8 mouse cellular contexts compared by ENCODE assay signal in the genomic region with DNA sequence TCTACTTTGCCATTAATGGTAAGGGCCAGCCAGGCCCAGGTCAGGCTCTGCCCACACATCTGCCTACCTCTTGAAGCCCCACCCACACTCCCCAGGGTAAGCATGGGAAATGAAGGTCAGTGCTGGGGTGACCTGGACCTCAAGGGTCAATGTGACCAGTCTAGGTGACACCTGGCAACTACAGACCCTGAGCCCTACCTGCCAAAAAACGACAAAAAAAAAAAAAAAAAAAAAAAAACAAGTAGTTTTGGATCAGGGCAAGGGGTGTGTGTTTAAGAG. TPM values are rescaled to one million over a fixed set of nuclear protein-coding genes. Genes with fewer than 3 reads are reported as not detected.
DNase-seq lines count a peak whose midpoint lies in the region; ATAC-seq and TF ChIP-seq lines count a peak whose summit lies in the region.
"Had no signal": no experiment of that assay in that cellular context is flagged by ENCODE, and none has a peak within 500 bp of the region (broad histone marks: within the 10 kb centered on the region; RNA-seq: fewer than 3 reads in every experiment).

No protein-coding gene starts in this region.

- H3K36me3 ChIP-seq in hindbrain, embryonic 11.5 days (ENCODE audit: control insufficient read depth, insufficient read depth, low read length): peaks cover 7% of the 10 kb centered on the region; the same call in 1 of the 2 replicates
- peaks cover 8% of the 10 kb centered on the region; the same call in 1 of the 2 replicates for H3K36me3 ChIP-seq in hindbrain, embryonic 16.5 days (ENCODE audit: control insufficient read depth, insufficient read depth, low read length)
- H3K36me3 ChIP-seq in intestine, postnatal 0 days (ENCODE audit: control insufficient read depth, insufficient read depth): peaks cover 33% of the 10 kb centered on the region
- no peaks in the 10 kb centered on the region for H3K36me3 ChIP-seq in liver, embryonic 16.5 days (ENCODE audit: control insufficient read depth, insufficient read depth)

- peak overlapping the region; percentile 78 for H3K27ac ChIP-seq in hindbrain, embryonic 11.5 days (ENCODE audit: low read depth, low read length)
- H3K27ac ChIP-seq in hindbrain, embryonic 16.5 days (ENCODE audit: low read depth, low read length): no peak overlapping the region
- H3K27ac ChIP-seq in bone marrow macrophage, adult 2 months (ENCODE audit: insufficient read depth, low read depth, low read length): peak overlapping the region; percentile 97
- H3K27ac ChIP-seq in intestine, postnatal 0 days (ENCODE audit: low read depth, low read length): 0 out of 2 replicates have a peak overlapping the region, but pooled peaks have one; percentile 41
- no peak overlapping the region for H3K27ac ChIP-seq in liver, embryonic 16.5 days (ENCODE audit: low read length)

- no peak overlapping the region for H3K4me2 ChIP-seq in hindbrain, embryonic 11.5 days (replicated peaks; ENCODE audit: low read depth, low read length)
- no peak overlapping the region for H3K4me2 ChIP-seq in hindbrain, embryonic 16.5 days (ENCODE audit: low read length)
- H3K4me2 ChIP-seq in intestine, postnatal 0 days (replicated peaks; ENCODE audit: low read depth): no peak overlapping the region
- no peak overlapping the region for H3K4me2 ChIP-seq in liver, embryonic 16.5 days (ENCODE audit: low read depth, low read length)
- H3K4me2 ChIP-seq: forebrain, embryonic 15.5 days had no signal

- no peak overlapping the region for H3K9ac ChIP-seq in hindbrain, embryonic 11.5 days (ENCODE audit: low read depth, low read length)
- no peak overlapping the region for H3K9ac ChIP-seq in hindbrain, embryonic 16.5 days (ENCODE audit: low read depth, low read length)
- H3K9ac ChIP-seq in intestine, postnatal 0 days (ENCODE audit: low read depth, low read length): no peak overlapping the region
- H3K9ac ChIP-seq in liver, embryonic 16.5 days (ENCODE audit: low read depth, low read length): no peak overlapping the region
- H3K9ac ChIP-seq: forebrain, embryonic 15.5 days had no signal

- DNase-seq in hindbrain, embryonic 11.5 days (ENCODE audit: low spot score): no peak
- no peak for DNase-seq in adrenal gland, postnatal 4 days (ENCODE audit: low spot score in 2 of 2)
- DNase-seq in right cerebral cortex, postnatal 36 days (ENCODE audit: low spot score in 2 of 2): no peak

- ATAC-seq in hindbrain, embryonic 11.5 days (ENCODE audit: low FRiP score): no peak
- no peak for ATAC-seq in hindbrain, embryonic 16.5 days
- no peak for ATAC-seq in intestine, postnatal 0 days
- peak; percentile 50 for ATAC-seq in liver, embryonic 16.5 days (ENCODE audit: low read depth)
- ATAC-seq: forebrain, embryonic 15.5 days had no signal

- no peaks in the 10 kb centered on the region for H3K9me3 ChIP-seq in hindbrain, embryonic 11.5 days (ENCODE audit: control insufficient read depth, low read length)
- no peaks in the 10 kb centered on the region for H3K9me3 ChIP-seq in hindbrain, embryonic 16.5 days (ENCODE audit: control insufficient read depth, low read length)
- no peaks in the 10 kb centered on the region for H3K9me3 ChIP-seq in intestine, postnatal 0 days (ENCODE audit: control insufficient read depth)
- H3K9me3 ChIP-seq in liver, embryonic 16.5 days (replicated peaks; ENCODE audit: control insufficient read depth, low read length): no peaks in the 10 kb centered on the region
- H3K9me3 ChIP-seq: forebrain, embryonic 15.5 days had no signal

- 10% methylated on average over 1 of the region's 1 CpGs for WGBS in hindbrain, embryonic 11.5 days
- 30% methylated on average over 1 of the region's 1 CpGs for WGBS in hindbrain, embryonic 16.5 days
- 29% methylated on average over 1 of the region's 1 CpGs for WGBS in intestine, postnatal 0 days
- WGBS in liver, embryonic 16.5 days (ENCODE audit: insufficient replicate concordance): 19% methylated on average over 1 of the region's 1 CpGs

- H3K4me1 ChIP-seq in hindbrain, embryonic 11.5 days (replicated peaks; ENCODE audit: control insufficient read depth, insufficient read depth, low read length): peaks cover 11% of the 10 kb centered on the region; the same call in 1 of the 2 replicates
- H3K4me1 ChIP-seq in hindbrain, embryonic 16.5 days (ENCODE audit: control insufficient read depth, insufficient read depth, low read depth, low read length): peaks cover 13% of the 10 kb centered on the region
- H3K4me1 ChIP-seq in bone marrow macrophage, adult 2 months (ENCODE audit: control insufficient read depth, insufficient read depth, low read length): peaks cover 67% of the 10 kb centered on the region
- H3K4me1 ChIP-seq in intestine, postnatal 0 days (replicated peaks; ENCODE audit: control insufficient read depth, insufficient read depth, low read length): peaks cover 19% of the 10 kb centered on the region; the same call in 1 of the 2 replicates
- H3K4me1 ChIP-seq in liver, embryonic 16.5 days (ENCODE audit: control insufficient read depth, low read depth, low read length): peaks cover 30% of the 10 kb centered on the region

- no peaks in the 10 kb centered on the region for H3K27me3 ChIP-seq in hindbrain, embryonic 11.5 days (ENCODE audit: control insufficient read depth, insufficient read depth, low read length)
- H3K27me3 ChIP-seq in hindbrain, embryonic 16.5 days (replicated peaks; ENCODE audit: control insufficient read depth, insufficient read depth, low read length): no peaks in the 10 kb centered on the region
- H3K27me3 ChIP-seq in intestine, postnatal 0 days (replicated peaks; ENCODE audit: control insufficient read depth, insufficient read depth, low read length): no peaks in the 10 kb centered on the region
- no peaks in the 10 kb centered on the region for H3K27me3 ChIP-seq in liver, embryonic 16.5 days (ENCODE audit: control insufficient read depth, insufficient read depth, low read depth, low read length)
- H3K27me3 ChIP-seq: forebrain, embryonic 15.5 days had no signal

- TF ChIP-seq CTCF in bone marrow macrophage, adult 2 months (IDR thresholded peaks at IDR 0.05; ENCODE audit: low read depth, low read length): no peak
- no peak for TF ChIP-seq CTCF in intestine, postnatal 0 days (IDR thresholded peaks at IDR 0.05; ENCODE audit: low read depth)

- TF ChIP-seq POLR2A in bone marrow macrophage, adult 2 months (IDR thresholded peaks at IDR 0.05; ENCODE audit: borderline replicate concordance, low read depth, low read length): no peak

- H3K4me3 ChIP-seq in hindbrain, embryonic 11.5 days (ENCODE audit: low read depth, low read length): no peak overlapping the region
- H3K4me3 ChIP-seq in hindbrain, embryonic 16.5 days (ENCODE audit: low read length): no peak overlapping the region
- no peak overlapping the region for H3K4me3 ChIP-seq in bone marrow macrophage, adult 2 months (ENCODE audit: insufficient read depth, low read length)
- H3K4me3 ChIP-seq in intestine, postnatal 0 days (ENCODE audit: low read depth, low read length): no peak overlapping the region
- no peak overlapping the region for H3K4me3 ChIP-seq in liver, embryonic 16.5 days (ENCODE audit: low read depth, low read length)
- H3K4me3 ChIP-seq: forebrain, embryonic 15.5 days had no signal

RNA-seq across cellular contexts. Expression of gene Pgpep1, which starts 12.1 kb away (rescaled TPM):
- polyA plus RNA-seq in hindbrain, embryonic 11.5 days (2014; fragmentation: Nextera tagmentation; extraction: Ambion mirVana): 170 TPM in 2 replicates
- 78.3 and 87.6 TPM in 2 replicates for polyA plus RNA-seq in hindbrain, embryonic 16.5 days (2015; fragmentation: Nextera tagmentation; extraction: Ambion mirVana)
- 33.0 and 35.2 TPM in 2 replicates for polyA plus RNA-seq in bone marrow macrophage, adult 2 months (2012; ENCODE audit: insufficient read depth, insufficient read length, missing spikeins)
- 79.0 and 92.1 TPM in 2 replicates for polyA plus RNA-seq in intestine, postnatal 0 days (2015; fragmentation: Nextera tagmentation; extraction: Ambion mirVana)
- polyA plus RNA-seq in liver, embryonic 16.5 days (2015; fragmentation: Nextera tagmentation; extraction: Ambion mirVana): 18.9 and 20.5 TPM in 2 replicates
- total RNA-seq in adrenal gland, postnatal 4 days (2021): 10 to 100 TPM; 62.1 to 76.0 TPM

RNA-seq across cellular contexts. Expression of gene Gdf15, which starts 15.8 kb away (rescaled TPM):
- polyA plus RNA-seq in hindbrain, embryonic 11.5 days (2014; fragmentation: Nextera tagmentation; extraction: Ambion mirVana): not detected in 2 replicates
- polyA plus RNA-seq in hindbrain, embryonic 16.5 days (2015; fragmentation: Nextera tagmentation; extraction: Ambion mirVana): 0.11 and 0.48 TPM in 2 replicates
- polyA plus RNA-seq in bone marrow macrophage, adult 2 months (2012; ENCODE audit: insufficient read depth, insufficient read length, missing spikeins): 3.3 and 4.9 TPM in 2 replicates
- 1.7 and 1.9 TPM in 2 replicates for polyA plus RNA-seq in intestine, postnatal 0 days (2015; fragmentation: Nextera tagmentation; extraction: Ambion mirVana)
- polyA plus RNA-seq in liver, embryonic 16.5 days (2015; fragmentation: Nextera tagmentation; extraction: Ambion mirVana): 2.7 and 3.1 TPM in 2 replicates
- 1 to 10 TPM in 1 of 2 experiments, under 1 TPM in 1; 0.59 to 1.8 TPM for total RNA-seq in adrenal gland, postnatal 4 days (2021)
- polyA plus RNA-seq: forebrain, embryonic 15.5 days had no signal

RNA-seq across cellular contexts. Expression of gene Lsm4, which starts 24.9 kb away (rescaled TPM):
- polyA plus RNA-seq in hindbrain, embryonic 11.5 days (2014; fragmentation: Nextera tagmentation; extraction: Ambion mirVana): 282 and 299 TPM in 2 replicates
- 168 and 169 TPM in 2 replicates for polyA plus RNA-seq in hindbrain, embryonic 16.5 days (2015; fragmentation: Nextera tagmentation; extraction: Ambion mirVana)
- polyA plus RNA-seq in bone marrow macrophage, adult 2 months (2012; ENCODE audit: insufficient read depth, insufficient read length, missing spikeins): 62.3 and 65.9 TPM in 2 replicates
- polyA plus RNA-seq in intestine, postnatal 0 days (2015; fragmentation: Nextera tagmentation; extraction: Ambion mirVana): 181 and 182 TPM in 2 replicates
- 104 and 113 TPM in 2 replicates for polyA plus RNA-seq in liver, embryonic 16.5 days (2015; fragmentation: Nextera tagmentation; extraction: Ambion mirVana)
- 10 to 100 TPM; 96.6 to 99.0 TPM for total RNA-seq in adrenal gland, postnatal 4 days (2021)

RNA-seq across cellular contexts. Expression of gene Lrrc25, which starts 32.1 kb away (rescaled TPM):
- polyA plus RNA-seq in hindbrain, embryonic 11.5 days (2014; fragmentation: Nextera tagmentation; extraction: Ambion mirVana): 0.85 and 0.97 TPM in 2 replicates
- 1.1 and 1.6 TPM in 2 replicates for polyA plus RNA-seq in hindbrain, embryonic 16.5 days (2015; fragmentation: Nextera tagmentation; extraction: Ambion mirVana)
- 185 and 197 TPM in 2 replicates for polyA plus RNA-seq in bone marrow macrophage, adult 2 months (2012; ENCODE audit: insufficient read depth, insufficient read length, missing spikeins)
- 2.1 and 2.2 TPM in 2 replicates for polyA plus RNA-seq in intestine, postnatal 0 days (2015; fragmentation: Nextera tagmentation; extraction: Ambion mirVana)
- polyA plus RNA-seq in liver, embryonic 16.5 days (2015; fragmentation: Nextera tagmentation; extraction: Ambion mirVana): 7.5 and 9.0 TPM in 2 replicates
- total RNA-seq in adrenal gland, postnatal 4 days (2021): 1 to 10 TPM; 2.9 to 3.8 TPM

RNA-seq across cellular contexts. Expression of gene Ssbp4, which starts 39.4 kb away (rescaled TPM):
- 126 and 129 TPM in 2 replicates for polyA plus RNA-seq in hindbrain, embryonic 11.5 days (2014; fragmentation: Nextera tagmentation; extraction: Ambion mirVana)
- 148 and 157 TPM in 2 replicates for polyA plus RNA-seq in hindbrain, embryonic 16.5 days (2015; fragmentation: Nextera tagmentation; extraction: Ambion mirVana)
- polyA plus RNA-seq in bone marrow macrophage, adult 2 months (2012; ENCODE audit: insufficient read depth, insufficient read length, missing spikeins): 106 and 123 TPM in 2 replicates
- polyA plus RNA-seq in intestine, postnatal 0 days (2015; fragmentation: Nextera tagmentation; extraction: Ambion mirVana): 63.2 and 65.3 TPM in 2 replicates
- 25.1 and 32.3 TPM in 2 replicates for polyA plus RNA-seq in liver, embryonic 16.5 days (2015; fragmentation: Nextera tagmentation; extraction: Ambion mirVana)
- 100 to 1,000 TPM; 137 to 154 TPM for total RNA-seq in adrenal gland, postnatal 4 days (2021)

Comparison
In these comparisons a context has a peak if more than half of its experiments do, and no peak if none do; other contexts are left out.
1. H3K27ac ChIP-seq: peak in hindbrain, embryonic 11.5 days (single experiment), bone marrow macrophage, adult 2 months (single experiment) and intestine, postnatal 0 days (single experiment); none in hindbrain, embryonic 16.5 days (single experiment) and liver, embryonic 16.5 days (single experiment).